Mouse (Mus musculus): Measurements from ENCODE around the gene Hist2h2aa2. TPM values are rescaled to one million over a fixed set of nuclear protein-coding genes. Genes with fewer than 3 reads are reported as not detected.

The Hist2h2aa2 gene
- polyA plus RNA-seq, 1 experiment: 162 TPM

GRCm38 (mm10) chr3:96195616-96196313, 44.3 kb downstream of the Hist2h2aa2 start:
- Histone ChIP-seq H3K27me3 (replicated peaks; ENCODE audit: control insufficient read depth, insufficient read depth, low read length) (no peaks in the 10 kb centered on the region), H3K27ac (ENCODE audit: insufficient read depth, low read depth, low read length) (no peak overlapping the region), H3K4me3 (ENCODE audit: insufficient read depth, low read depth, low read length) (no peak overlapping the region), H3K36me3 (ENCODE audit: control insufficient read depth, insufficient read depth, low read length) (no peaks in the 10 kb centered on the region), H3K4me1 (ENCODE audit: control insufficient read depth, insufficient read depth, low read length) (peaks cover 7% of the 10 kb centered on the region)
- no peak for TF ChIP-seq CTCF (conservative IDR thresholded peaks at IDR 0.05; ENCODE audit: insufficient read depth, insufficient read length, low read depth, low read length)
- no peak for TF ChIP-seq POLR2A (IDR thresholded peaks at IDR 0.05; ENCODE audit: low read depth, low read length)
- DNase-seq: no peak
- 94% methylated on average over 11 of the region's 11 CpGs for WGBS

- Histone ChIP-seq H3K27me3 (replicated peaks; ENCODE audit: control insufficient read depth, insufficient read depth, low read length) (no peaks in the 10 kb centered on the region), H3K27ac (ENCODE audit: insufficient read depth, low read depth, low read length) (no peak overlapping the region), H3K4me1 (ENCODE audit: control insufficient read depth, insufficient read depth, low read length) (peaks cover 7% of the 10 kb centered on the region), H3K36me3 (ENCODE audit: control insufficient read depth, insufficient read depth, low read length) (no peaks in the 10 kb centered on the region), H3K4me3 (ENCODE audit: insufficient read depth, low read depth, low read length) (no peak overlapping the region)
- DNase-seq: no peak
- TF ChIP-seq POLR2A (IDR thresholded peaks at IDR 0.05; ENCODE audit: low read depth, low read length) (no peak), CTCF (conservative IDR thresholded peaks at IDR 0.05; ENCODE audit: insufficient read depth, insufficient read length, low read depth, low read length) (no peak)
- 85% methylated on average over 10 of the region's 10 CpGs for WGBS
These were observed 45.1 kb downstream of the Hist2h2aa2 start for GRCm38 (mm10) chr3:96194966-96195365.

- H3K4me3 ChIP-seq (ENCODE audit: insufficient read depth, low read depth, low read length): no peak overlapping the region
- 70% methylated on average over 12 of the region's 12 CpGs for WGBS
- no peak overlapping the region for H3K27ac ChIP-seq (ENCODE audit: insufficient read depth, low read depth, low read length)
- no peaks in the 10 kb centered on the region for H3K36me3 ChIP-seq (ENCODE audit: control insufficient read depth, insufficient read depth, low read length)
- no peak for TF ChIP-seq CTCF (conservative IDR thresholded peaks at IDR 0.05; ENCODE audit: insufficient read depth, insufficient read length, low read depth, low read length)
- no peak for TF ChIP-seq POLR2A (IDR thresholded peaks at IDR 0.05; ENCODE audit: low read depth, low read length)
- H3K4me1 ChIP-seq (ENCODE audit: control insufficient read depth, insufficient read depth, low read length): peaks cover 7% of the 10 kb centered on the region
- no peak for DNase-seq
- no peaks in the 10 kb centered on the region for H3K27me3 ChIP-seq (replicated peaks; ENCODE audit: control insufficient read depth, insufficient read depth, low read length)
These were observed 47.1 kb downstream of the Hist2h2aa2 start for GRCm38 (mm10) chr3:96192977-96193376.

Other genes starting within 250 kb of the Hist2h2aa2 start
- gene Plekho1, start 244.3 kb downstream of the Hist2h2aa2 start, polyA plus RNA-seq (2012; rRNA removed): 32.4 and 33.2 TPM in 2 replicates
- 6.7 and 7.9 TPM in 2 replicates for gene Vps45, start 181.8 kb downstream of the Hist2h2aa2 start, polyA plus RNA-seq (2012; rRNA removed)
- gene Otud7b, start 135.7 kb downstream of the Hist2h2aa2 start, polyA plus RNA-seq (2012; rRNA removed): 10.1 and 15.0 TPM in 2 replicates
- gene Mtmr11, start 78.3 kb downstream of the Hist2h2aa2 start, polyA plus RNA-seq (2012; rRNA removed): 56.8 and 65.7 TPM in 2 replicates
- gene Sf3b4, start 67.9 kb downstream of the Hist2h2aa2 start, polyA plus RNA-seq (2012; rRNA removed): 52.6 and 57.3 TPM in 2 replicates
- 20.8 and 27.3 TPM in 2 replicates for gene Sv2a, start 59.1 kb downstream of the Hist2h2aa2 start, polyA plus RNA-seq (2012; rRNA removed)
- 67.8 and 79.8 TPM in 2 replicates for gene Bola1, start 20.6 kb downstream of the Hist2h2aa2 start, polyA plus RNA-seq (2012; rRNA removed)
- gene Hist2h2ab, start 20.4 kb downstream of the Hist2h2aa2 start, polyA plus RNA-seq (2012; rRNA removed): 0.66 and 1.7 TPM in 2 replicates
- gene Hist2h2ac, start 19.4 kb downstream of the Hist2h2aa2 start, polyA plus RNA-seq (2012; rRNA removed): 3.7 and 6.3 TPM in 2 replicates
- 5.1 and 6.0 TPM in 2 replicates for gene Hist2h2be, start 19.2 kb downstream of the Hist2h2aa2 start, polyA plus RNA-seq (2012; rRNA removed)
- 8.6 and 12.9 TPM in 2 replicates for gene Hist2h3c2, start 1.1 kb downstream of the Hist2h2aa2 start, polyA plus RNA-seq (2012; rRNA removed)
- gene Hist2h2aa1, start 5.2 kb upstream of the Hist2h2aa2 start, polyA plus RNA-seq (2012; rRNA removed): 285 and 388 TPM in 2 replicates
- not detected in 2 replicates for gene Hist2h3c1, start 6.4 kb upstream of the Hist2h2aa2 start, polyA plus RNA-seq (2012; rRNA removed)
- gene Hist2h4, start 23.0 kb upstream of the Hist2h2aa2 start, polyA plus RNA-seq (2012; rRNA removed): 1.5 and 2.7 TPM in 2 replicates
- gene Hist2h3b, start 28.4 kb upstream of the Hist2h2aa2 start, polyA plus RNA-seq (2012; rRNA removed): 10.1 and 14.1 TPM in 2 replicates
- gene Hist2h2bb, start 29.5 kb upstream of the Hist2h2aa2 start, polyA plus RNA-seq (2012; rRNA removed): 0.97 and 1.1 TPM in 2 replicates
- 1.3 TPM in 2 replicates for gene Fcgr1, start 53.7 kb upstream of the Hist2h2aa2 start, polyA plus RNA-seq (2012; rRNA removed)
- 0.08 and 0.14 TPM in 2 replicates for gene BC107364, start 212.0 kb upstream of the Hist2h2aa2 start, polyA plus RNA-seq (2012; rRNA removed)

All from kidney, adult 2 months (tissue).